Mouse (Mus musculus): ENCODE measurements at regions not wholly inside any gene's neighbourhood (a gene's known extent, or its start where the extent isn't known, plus 50 kb on each side); places are given as distances from the start of the nearest gene placed in this dataset.

DNA sequence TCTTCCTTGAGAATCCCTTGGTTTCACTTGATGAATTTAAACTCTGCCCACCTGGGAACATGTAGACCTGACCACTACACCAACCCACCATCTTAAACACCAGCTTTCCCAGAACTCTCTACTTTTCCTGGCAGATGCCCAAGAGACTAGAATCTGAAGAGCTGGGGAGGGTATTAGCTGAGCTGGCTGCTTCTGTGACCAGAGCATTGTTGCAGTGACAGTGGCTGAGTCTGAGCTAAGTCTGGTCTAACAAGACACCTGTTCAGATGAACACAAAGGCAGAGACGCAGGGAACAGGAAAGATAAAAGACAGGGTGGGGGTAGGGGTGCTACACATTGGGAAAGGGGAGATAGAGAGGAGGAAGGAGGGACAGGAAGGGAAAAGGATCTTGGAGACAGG is 258.9 kb upstream of the Hs6st1 start:
- no peaks in the 10 kb centered on the region for H3K27me3 ChIP-seq (ENCODE audit: control insufficient read depth, insufficient read depth, low read length)
- H3K27ac ChIP-seq (ENCODE audit: control insufficient read depth, insufficient read depth, low read length) = no peak overlapping the region
- H3K4me3 ChIP-seq (ENCODE audit: control insufficient read depth, insufficient read depth, low read length) = no peak overlapping the region
- no peaks in the 10 kb centered on the region for H3K36me3 ChIP-seq (ENCODE audit: control insufficient read depth, insufficient read depth, low read length)
- WGBS = 44% methylated on average over 1 of the region's 1 CpGs
- TF ChIP-seq CTCF (IDR thresholded peaks at IDR 0.05; ENCODE audit: borderline replicate concordance, control insufficient read depth, extremely low read depth, insufficient read depth, low read length, poor library complexity) (no peak), POLR2A (IDR thresholded peaks at IDR 0.05; ENCODE audit: control insufficient read depth, extremely low read depth, insufficient read depth, low read length, poor library complexity) (no peak)
- peaks cover 3% of the 10 kb centered on the region; the same call in 1 of the 2 replicates for H3K4me1 ChIP-seq (replicated peaks; ENCODE audit: control insufficient read depth, insufficient read depth, low read length)
- no peak for DNase-seq

GRCm38 (mm10) chr1:35810571-35811342 is 257.4 kb upstream of the Hs6st1 start:
- TF ChIP-seq POLR2A (IDR thresholded peaks at IDR 0.05; ENCODE audit: control insufficient read depth, extremely low read depth, insufficient read depth, low read length, poor library complexity) (no peak), CTCF (IDR thresholded peaks at IDR 0.05; ENCODE audit: borderline replicate concordance, control insufficient read depth, extremely low read depth, insufficient read depth, low read length, poor library complexity) (no peak)
- no peak for DNase-seq
- 68% methylated on average over 8 of the region's 8 CpGs for WGBS

DNA sequence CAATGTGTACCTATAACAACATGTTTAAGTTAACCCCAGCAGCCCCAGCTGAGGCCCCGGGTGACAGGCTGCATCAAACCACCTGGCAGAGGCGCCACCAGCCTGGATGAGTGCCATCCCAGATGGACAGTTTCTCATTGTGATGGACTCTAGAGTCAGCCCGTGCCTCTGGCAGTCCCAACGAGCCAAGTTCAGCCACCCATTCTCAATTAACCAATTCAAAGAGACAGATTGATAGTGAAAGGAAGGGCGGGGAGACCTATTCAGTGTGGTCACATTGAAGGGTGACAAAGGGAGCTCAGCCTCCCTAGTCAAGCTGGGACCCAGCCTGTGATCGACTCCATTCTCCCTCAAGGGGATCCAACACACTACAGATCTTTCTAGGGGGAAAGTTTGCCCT is 256.8 kb upstream of the Hs6st1 start:
- 86% methylated on average over 6 of the region's 6 CpGs for WGBS

More at GRCm38 (mm10) chr1:35810571-35811342, 257.4 kb upstream of the Hs6st1 start:
- Histone ChIP-seq H3K36me3 (ENCODE audit: control insufficient read depth, insufficient read depth, low read length) (no peaks in the 10 kb centered on the region), H3K27ac (ENCODE audit: control insufficient read depth, insufficient read depth, low read length) (no peak overlapping the region), H3K4me1 (replicated peaks; ENCODE audit: control insufficient read depth, insufficient read depth, low read length) (peaks cover 3% of the 10 kb centered on the region; the same call in 1 of the 2 replicates), H3K4me3 (ENCODE audit: control insufficient read depth, insufficient read depth, low read length) (no peak overlapping the region), H3K27me3 (ENCODE audit: control insufficient read depth, insufficient read depth, low read length) (no peaks in the 10 kb centered on the region)

GRCm38 (mm10) chr1:35811795-35812194 is 256.4 kb upstream of the Hs6st1 start:
- H3K4me1 ChIP-seq (replicated peaks; ENCODE audit: control insufficient read depth, insufficient read depth, low read length) = peaks cover 3% of the 10 kb centered on the region; the same call in 1 of the 2 replicates
- no peak for DNase-seq
- H3K36me3 ChIP-seq (ENCODE audit: control insufficient read depth, insufficient read depth, low read length) = no peaks in the 10 kb centered on the region
- no peak overlapping the region for H3K4me3 ChIP-seq (ENCODE audit: control insufficient read depth, insufficient read depth, low read length)
- no peaks in the 10 kb centered on the region for H3K27me3 ChIP-seq (ENCODE audit: control insufficient read depth, insufficient read depth, low read length)
- TF ChIP-seq CTCF (IDR thresholded peaks at IDR 0.05; ENCODE audit: borderline replicate concordance, control insufficient read depth, extremely low read depth, insufficient read depth, low read length, poor library complexity) = no peak
- TF ChIP-seq POLR2A (IDR thresholded peaks at IDR 0.05; ENCODE audit: control insufficient read depth, extremely low read depth, insufficient read depth, low read length, poor library complexity) = no peak
- H3K27ac ChIP-seq (ENCODE audit: control insufficient read depth, insufficient read depth, low read length) = no peak overlapping the region
- 98% methylated on average over 7 of the region's 7 CpGs for WGBS

More for the DNA sequence above, 256.8 kb upstream of the Hs6st1 start:
- Histone ChIP-seq H3K4me3 (ENCODE audit: control insufficient read depth, insufficient read depth, low read length) (no peak overlapping the region), H3K36me3 (ENCODE audit: control insufficient read depth, insufficient read depth, low read length) (no peaks in the 10 kb centered on the region), H3K27ac (ENCODE audit: control insufficient read depth, insufficient read depth, low read length) (no peak overlapping the region), H3K4me1 (replicated peaks; ENCODE audit: control insufficient read depth, insufficient read depth, low read length) (peaks cover 3% of the 10 kb centered on the region; the same call in 1 of the 2 replicates), H3K27me3 (ENCODE audit: control insufficient read depth, insufficient read depth, low read length) (no peaks in the 10 kb centered on the region)
- TF ChIP-seq POLR2A (IDR thresholded peaks at IDR 0.05; ENCODE audit: control insufficient read depth, extremely low read depth, insufficient read depth, low read length, poor library complexity) (no peak), CTCF (IDR thresholded peaks at IDR 0.05; ENCODE audit: borderline replicate concordance, control insufficient read depth, extremely low read depth, insufficient read depth, low read length, poor library complexity) (no peak)
- no peak for DNase-seq

GRCm38 (mm10) chr1:35813625-35814024 is 254.6 kb upstream of the Hs6st1 start:
- H3K4me1 ChIP-seq (replicated peaks; ENCODE audit: control insufficient read depth, insufficient read depth, low read length) = peaks cover 3% of the 10 kb centered on the region; the same call in 1 of the 2 replicates
- H3K4me3 ChIP-seq (ENCODE audit: control insufficient read depth, insufficient read depth, low read length) = no peak overlapping the region
- DNase-seq = peak; percentile 11
- no peak overlapping the region for H3K27ac ChIP-seq (ENCODE audit: control insufficient read depth, insufficient read depth, low read length)
- 12% methylated on average over 5 of the region's 5 CpGs for WGBS
- no peaks in the 10 kb centered on the region for H3K27me3 ChIP-seq (ENCODE audit: control insufficient read depth, insufficient read depth, low read length)
- TF ChIP-seq CTCF (IDR thresholded peaks at IDR 0.05; ENCODE audit: borderline replicate concordance, control insufficient read depth, extremely low read depth, insufficient read depth, low read length, poor library complexity) = no peak
- H3K36me3 ChIP-seq (ENCODE audit: control insufficient read depth, insufficient read depth, low read length) = no peaks in the 10 kb centered on the region

DNA sequence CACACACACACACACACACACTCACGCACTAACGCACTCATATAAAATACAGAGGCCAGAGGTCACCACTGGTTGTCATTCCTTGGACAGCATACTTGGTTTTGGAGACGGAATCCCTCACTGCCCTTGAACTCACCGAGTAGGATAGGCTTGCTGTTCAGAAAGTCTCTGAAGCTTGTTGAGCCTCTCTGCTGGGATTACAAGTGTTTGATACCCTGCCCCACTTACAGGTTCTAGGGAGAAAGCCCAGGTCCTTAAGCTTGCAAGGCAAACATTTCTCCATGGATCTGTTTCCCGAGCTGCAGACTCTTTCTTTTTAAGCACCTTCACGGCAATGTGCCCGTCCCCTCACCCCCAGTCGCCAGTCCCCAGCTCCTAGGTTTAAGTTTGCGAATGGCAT is 254.0 kb upstream of the Hs6st1 start:
- DNase-seq = no peak
- H3K4me3 ChIP-seq (ENCODE audit: control insufficient read depth, insufficient read depth, low read length) = no peak overlapping the region
- H3K27ac ChIP-seq (ENCODE audit: control insufficient read depth, insufficient read depth, low read length) = no peak overlapping the region
- TF ChIP-seq CTCF (IDR thresholded peaks at IDR 0.05; ENCODE audit: borderline replicate concordance, control insufficient read depth, extremely low read depth, insufficient read depth, low read length, poor library complexity) = no peak
- no peak for TF ChIP-seq POLR2A (IDR thresholded peaks at IDR 0.05; ENCODE audit: control insufficient read depth, extremely low read depth, insufficient read depth, low read length, poor library complexity)
- 96% methylated on average over 9 of the region's 9 CpGs for WGBS
- peaks cover 3% of the 10 kb centered on the region; the same call in 1 of the 2 replicates for H3K4me1 ChIP-seq (replicated peaks; ENCODE audit: control insufficient read depth, insufficient read depth, low read length)
- H3K36me3 ChIP-seq (ENCODE audit: control insufficient read depth, insufficient read depth, low read length) = no peaks in the 10 kb centered on the region
- H3K27me3 ChIP-seq (ENCODE audit: control insufficient read depth, insufficient read depth, low read length) = no peaks in the 10 kb centered on the region
